Mouse (Mus musculus): ENCODE data around the gene Myl6. TPM values are rescaled to one million over a fixed set of nuclear protein-coding genes. Genes with fewer than 3 reads are reported as not detected.
A peak's percentile ranks its signal among the peaks of the same experiment; 100 is the strongest.

The Myl6 gene
- total and polyA plus RNA-seq, 3 experiments, result 366 to 560 (median 555) TPM

GRCm38 (mm10) chr10:128524111-128524731, 30.3 kb upstream of the Myl6 start:
- peak overlapping the region; percentile 71 for H3K9ac ChIP-seq (ENCODE audit: insufficient read depth, low read depth)
- no peak for DNase-seq (ENCODE audit: extremely low read depth)
- H3K36me3 ChIP-seq (replicated peaks in 1 of 2; ENCODE audit: control insufficient read depth in 1 of 2, insufficient read depth in 1 of 2, low read length in 1 of 2), result peaks cover 31 to 38% of the 10 kb centered on the region in 2 experiments
- no peaks in the 10 kb centered on the region for H3K79me2 ChIP-seq (replicated peaks; ENCODE audit: control insufficient read depth, extremely low read depth, insufficient read depth, poor library complexity, severe bottlenecking)
- H3K9me3 ChIP-seq (replicated peaks; ENCODE audit: low read length), result no peaks in the 10 kb centered on the region
- peaks cover 0 to 21% of the 10 kb centered on the region in 2 experiments; a peak in 2 of 4 replicates for H3K4me1 ChIP-seq (ENCODE audit: control insufficient read depth in 1 of 2, insufficient read depth in 2 of 2)
- H3K27ac ChIP-seq (ENCODE audit: insufficient read depth, low read depth), result peak overlapping the region; percentile 51; the same call in 1 of the 2 replicates
- H3K27me3 ChIP-seq (replicated peaks), result no peaks in the 10 kb centered on the region
- in situ Hi-C loops (cut with MboI; ENCODE audit: low pct_ligation_motif_present, low pct_unique_long_range_greater_than_20kb, low sequenced_read_pairs) (no loop called here), dilution Hi-C loops (cut with MboI; ENCODE audit: extremely low pct_ligation_motif_present, extremely low pct_unique_long_range_greater_than_20kb, low sequenced_read_pairs) (no loop called here)
- TF ChIP-seq MAZ (IDR thresholded peaks at IDR 0.05; ENCODE audit: low read depth, low read length) (no peak; the same call in 1 of the 2 replicates), BHLHE40 (IDR thresholded peaks at IDR 0.05; ENCODE audit: low read depth, low read length) (0 out of 2 replicates have a peak, but pooled peaks have one; percentile 7)
- H3K4me3 ChIP-seq (replicated peaks in 1 of 3; ENCODE audit: low read depth in 2 of 3, low read length in 2 of 3, poor library complexity in 1 of 3), result peak overlapping the region; percentile 86 to 92 (median 86)
- H3K4me2 ChIP-seq (ENCODE audit: insufficient read depth, low read depth, poor library complexity, severe bottlenecking), result peak overlapping the region; percentile 29

DNA sequence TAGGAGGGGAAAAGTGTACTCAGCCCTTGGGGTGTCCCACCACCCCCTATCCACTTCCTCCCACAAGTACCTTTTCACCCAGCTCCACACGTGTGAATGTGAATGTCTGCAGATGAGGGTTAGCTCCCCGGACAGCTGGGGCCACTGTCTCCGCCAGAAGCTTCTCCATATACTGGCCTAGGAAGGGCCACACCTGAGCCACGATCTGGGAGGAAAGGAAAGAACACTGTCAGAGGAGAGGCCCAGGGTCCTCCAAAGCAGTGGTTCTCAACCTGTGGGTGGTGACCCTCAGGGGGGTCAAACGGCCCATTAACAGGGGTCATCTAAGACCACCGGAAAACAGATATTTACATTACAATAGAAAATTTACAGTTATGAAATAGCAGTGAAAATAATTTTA, 28.4 kb upstream of the Myl6 start:
- no peaks in the 10 kb centered on the region for H3K9me3 ChIP-seq (replicated peaks; ENCODE audit: low read length)

DNA sequence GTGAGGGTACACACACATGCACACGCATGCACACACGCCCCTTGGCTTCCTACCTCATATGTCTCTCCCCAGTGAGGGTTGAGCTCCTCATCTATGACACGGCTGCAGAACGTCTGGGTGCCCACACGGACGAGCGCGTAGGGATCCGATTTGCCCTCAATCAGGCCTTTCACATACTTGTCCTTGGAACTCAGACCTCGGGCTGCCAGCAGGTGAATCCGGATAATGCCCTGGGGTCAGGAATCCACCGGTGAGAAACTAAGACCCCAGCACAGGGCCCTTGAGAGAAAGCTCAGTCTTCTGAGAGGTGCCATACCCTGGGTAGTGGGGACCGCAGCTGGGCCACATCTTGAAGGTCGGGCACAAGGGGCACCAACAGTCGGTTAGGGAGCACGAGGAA, 26.6 kb upstream of the Myl6 start:
- H3K27ac ChIP-seq (ENCODE audit: insufficient read depth, low read depth), result no peak overlapping the region
- dilution Hi-C loops (cut with MboI; ENCODE audit: extremely low pct_ligation_motif_present, extremely low pct_unique_long_range_greater_than_20kb, low sequenced_read_pairs), result no loop called here
- H3K36me3 ChIP-seq (replicated peaks in 1 of 2; ENCODE audit: control insufficient read depth in 1 of 2, insufficient read depth in 1 of 2, low read length in 1 of 2), result peaks cover 62 to 70% of the 10 kb centered on the region in 2 experiments

More for the DNA sequence above, 28.4 kb upstream of the Myl6 start:
- no peaks in the 10 kb centered on the region for H3K27me3 ChIP-seq (replicated peaks)
- no peaks in the 10 kb centered on the region for H3K79me2 ChIP-seq (replicated peaks; ENCODE audit: control insufficient read depth, extremely low read depth, insufficient read depth, poor library complexity, severe bottlenecking)
- H3K4me2 ChIP-seq (ENCODE audit: insufficient read depth, low read depth, poor library complexity, severe bottlenecking), result no peak overlapping the region
- TF ChIP-seq ELF1 (IDR thresholded peaks at IDR 0.05; ENCODE audit: low read depth, low read length) (no peak), MAZ (IDR thresholded peaks at IDR 0.05; ENCODE audit: low read depth, low read length) (no peak), JUN (IDR thresholded peaks at IDR 0.05; ENCODE audit: insufficient read depth, low read depth, low read length) (no peak), JUND (conservative IDR thresholded peaks at IDR 0.05; ENCODE audit: low read depth, low read length) (no peak), NRF1 (IDR thresholded peaks at IDR 0.05; ENCODE audit: low read depth, low read length) (no peak), E2F4 (IDR thresholded peaks at IDR 0.05; ENCODE audit: insufficient replicate concordance, low read depth, low read length) (no peak), EP300 (IDR thresholded peaks at IDR 0.05; ENCODE audit: low read length) (no peak), ZMIZ1 (IDR thresholded peaks at IDR 0.05; ENCODE audit: low read depth, low read length) (no peak)
- H3K27ac ChIP-seq (ENCODE audit: insufficient read depth, low read depth), result no peak overlapping the region
- no peak overlapping the region for H3K9ac ChIP-seq (ENCODE audit: insufficient read depth, low read depth)
- H3K4me1 ChIP-seq (ENCODE audit: control insufficient read depth in 1 of 2, insufficient read depth in 2 of 2), result peaks cover 0 to 14% of the 10 kb centered on the region in 2 experiments; a peak in 2 of 4 replicates
- H3K36me3 ChIP-seq (replicated peaks in 1 of 2; ENCODE audit: control insufficient read depth in 1 of 2, insufficient read depth in 1 of 2, low read length in 1 of 2), result peaks cover 45 to 52% of the 10 kb centered on the region in 2 experiments
- in situ Hi-C loops (cut with MboI; ENCODE audit: low pct_ligation_motif_present, low pct_unique_long_range_greater_than_20kb, low sequenced_read_pairs) (no loop called here), dilution Hi-C loops (cut with MboI; ENCODE audit: extremely low pct_ligation_motif_present, extremely low pct_unique_long_range_greater_than_20kb, low sequenced_read_pairs) (no loop called here)
- no peak overlapping the region for H3K4me3 ChIP-seq (replicated peaks in 1 of 3; ENCODE audit: low read depth in 2 of 3, low read length in 2 of 3, poor library complexity in 1 of 3)
- DNase-seq (ENCODE audit: extremely low read depth), result no peak

More for the DNA sequence above, 26.6 kb upstream of the Myl6 start:
- H3K9ac ChIP-seq (ENCODE audit: insufficient read depth, low read depth), result no peak overlapping the region
- no peak overlapping the region for H3K4me3 ChIP-seq (replicated peaks in 1 of 3; ENCODE audit: low read depth in 2 of 3, low read length in 2 of 3, poor library complexity in 1 of 3)
- peaks cover 0 to 9% of the 10 kb centered on the region in 2 experiments; a peak in 2 of 4 replicates for H3K4me1 ChIP-seq (ENCODE audit: control insufficient read depth in 1 of 2, insufficient read depth in 2 of 2)
- in situ Hi-C loops (cut with MboI; ENCODE audit: low pct_ligation_motif_present, low pct_unique_long_range_greater_than_20kb, low sequenced_read_pairs), result no loop called here
- no peak overlapping the region for H3K4me2 ChIP-seq (ENCODE audit: insufficient read depth, low read depth, poor library complexity, severe bottlenecking)
- H3K79me2 ChIP-seq (replicated peaks; ENCODE audit: control insufficient read depth, extremely low read depth, insufficient read depth, poor library complexity, severe bottlenecking), result no peaks in the 10 kb centered on the region
- TF ChIP-seq POLR2A (IDR thresholded peaks at IDR 0.05; ENCODE audit: low read depth, low read length) (no peak), TBP (conservative IDR thresholded peaks at IDR 0.05; ENCODE audit: low read depth, low read length) (no peak), RCOR1 (conservative IDR thresholded peaks at IDR 0.05; ENCODE audit: low read depth, low read length) (no peak), ZNF384 (IDR thresholded peaks at IDR 0.05; ENCODE audit: low read depth, low read length) (no peak), NRF1 (IDR thresholded peaks at IDR 0.05; ENCODE audit: low read depth, low read length) (no peak)
- no peak for DNase-seq (ENCODE audit: extremely low read depth)
- H3K9me3 ChIP-seq (replicated peaks; ENCODE audit: low read length), result no peaks in the 10 kb centered on the region
- H3K27me3 ChIP-seq (replicated peaks), result no peaks in the 10 kb centered on the region

Measured in CH12.LX (cell line).